Mouse (Mus musculus) neural tube, embryonic 13.5 days (tissue): ENCODE data around the gene Mrpl19. TPM values are rescaled to one million over a fixed set of nuclear protein-coding genes. Genes with fewer than 3 reads are reported as not detected.

Experiments
- ATAC-seq: fragments of 200-750 bp; cut with Nextera tagmentation; 2 replicates; pipeline ENCODE4 v1.8.0; 2017; ENCODE audit warnings: low read depth, mild to moderate bottlenecking, moderate TSS enrichment, moderate library complexity
- H3K27ac ChIP-seq: fragments of 300-500 bp; sonication (generic); replicated peaks from 2 replicates; pipeline ENCODE4 v1.5.1; 2015; ENCODE audit warnings: moderate library complexity, mild to moderate bottlenecking, inconsistent platforms
- H3K27me3 ChIP-seq: fragments of 300-500 bp; sonication (generic); 2 replicates; pipeline ENCODE4 v1.6.1; 2015; ENCODE audit warnings: mild to moderate bottlenecking, inconsistent platforms
- H3K36me3 ChIP-seq: fragments of 300-500 bp; sonication (generic); 2 replicates; pipeline ENCODE4 v1.6.1; 2015; ENCODE audit warnings: mild to moderate bottlenecking, inconsistent platforms
- H3K4me1 ChIP-seq: fragments of 300-500 bp; sonication (generic); replicated peaks from 2 replicates; pipeline ENCODE4 v1.6.1; 2015; ENCODE audit warnings: inconsistent platforms
- H3K4me2 ChIP-seq: fragments of 300-500 bp; sonication (generic); 2 replicates; pipeline ENCODE4 v1.6.1; 2015; ENCODE audit warnings: inconsistent platforms, mild to moderate bottlenecking, moderate library complexity
- H3K4me3 ChIP-seq: fragments of 300-500 bp; sonication (generic); 2 replicates; pipeline ENCODE4 v1.5.1; 2015; ENCODE audit warnings: mild to moderate bottlenecking, inconsistent platforms
- H3K9ac ChIP-seq: fragments of 300-500 bp; sonication (generic); 2 replicates; pipeline ENCODE4 v1.6.1; 2015; ENCODE audit warnings: moderate library complexity, mild to moderate bottlenecking, inconsistent platforms
- H3K9me3 ChIP-seq: fragments of 300-500 bp; sonication (generic); 2 replicates; pipeline ENCODE4 v1.6.1; 2016; ENCODE audit warnings: inconsistent platforms
- WGBS: fragments of 180-500 bp; shearing (Covaris S2); methylation state at CpG from one replicate; pipeline ENCODE4 v1.1.7; 2015; 5-methylcytosine and 5-hydroxymethylcytosine counted together
- polyA plus RNA-seq: library from polyadenylated mRNA; unstranded; fragments of >200 nt; fragmentation: Nextera tagmentation; extraction: Ambion mirVana; gene quantifications from 2 replicates; pipeline ENCODE4 v1.2.1, GENCODE M21; 2015

Gene Mrpl19
- polyA plus RNA-seq, 1 experiment from 2014 or later = 45.8 TPM

DNA sequence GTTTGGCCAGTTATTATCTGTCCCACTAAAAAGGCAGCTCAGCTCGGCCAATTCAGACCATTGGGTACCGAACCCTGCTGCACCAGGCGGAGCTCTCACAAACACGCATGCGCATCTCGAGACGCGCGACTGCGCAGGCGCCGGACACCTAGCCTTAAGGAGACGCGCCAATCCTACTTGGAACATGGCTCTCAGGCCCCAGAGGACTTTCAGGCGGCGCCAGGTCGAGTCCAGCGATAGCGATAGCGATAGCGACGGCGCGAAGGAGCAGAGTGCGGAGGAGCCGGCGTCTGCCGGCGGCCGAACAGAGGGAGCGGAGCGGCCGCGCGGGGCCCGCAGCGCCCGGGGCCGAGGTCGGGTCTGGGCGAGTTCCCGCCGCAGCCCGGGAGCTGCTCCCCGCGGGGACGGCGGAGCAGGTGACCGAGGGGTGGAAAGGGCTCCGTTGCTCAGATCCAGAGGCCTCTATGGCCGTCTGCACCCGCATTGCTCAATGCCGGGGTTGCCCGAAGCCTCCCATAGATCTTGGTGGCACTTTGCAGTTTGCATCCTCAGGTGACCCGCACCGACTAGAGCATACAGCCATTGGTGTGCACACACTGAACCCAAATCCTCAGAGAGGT lies 42.1 kb downstream of the Mrpl19 start, which contains the start of gene Gcfc2:
Gcfc2 (plus strand) TSS at position 147 of the 620 bp plus-strand sequence.
- H3K27me3 ChIP-seq = no peaks in the 10 kb centered on the region
- peak within 1 kb of the TSS; percentile 93 for H3K4me3 ChIP-seq
- H3K4me1 ChIP-seq = peaks cover 13% of the 10 kb centered on the region
- no peaks in the 10 kb centered on the region for H3K9me3 ChIP-seq
- ATAC-seq = peak; percentile 95
- H3K27ac ChIP-seq = peak within 1 kb of the TSS; percentile 64
- H3K9ac ChIP-seq = peak within 1 kb of the TSS; percentile 91
- WGBS = under 1% methylated on average over 56 of the region's 56 CpGs
- H3K36me3 ChIP-seq = peaks cover 20% of the 10 kb centered on the region
- H3K4me2 ChIP-seq = peak within 1 kb of the TSS; percentile 77

DNA sequence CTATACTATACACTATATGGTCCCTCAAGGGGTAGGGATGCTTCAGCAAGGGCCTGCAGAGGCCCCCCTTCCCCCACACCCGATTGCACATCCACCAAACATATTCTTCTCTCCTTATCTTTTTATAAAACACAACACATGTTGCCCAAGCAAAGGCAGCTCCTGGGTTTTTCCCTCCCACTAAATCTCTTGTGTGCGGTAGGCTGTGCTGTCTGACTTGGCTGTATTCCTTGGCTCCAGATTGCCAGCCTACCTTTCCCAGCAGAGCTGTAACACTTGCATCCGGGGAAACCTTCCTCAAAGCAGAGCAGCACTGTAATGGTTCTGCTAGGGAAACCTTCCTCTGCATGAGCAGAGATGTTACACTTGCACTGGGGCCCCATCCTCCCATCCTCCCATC lies 53.6 kb downstream of the Mrpl19 start:
- H3K9ac ChIP-seq = no peak overlapping the region
- ATAC-seq = no peak
- H3K27me3 ChIP-seq = no peaks in the 10 kb centered on the region
- 82% methylated on average over 3 of the region's 3 CpGs for WGBS
- no peak overlapping the region for H3K4me3 ChIP-seq
- no peaks in the 10 kb centered on the region for H3K9me3 ChIP-seq
- H3K4me2 ChIP-seq = no peak overlapping the region
- no peaks in the 10 kb centered on the region for H3K36me3 ChIP-seq
- H3K27ac ChIP-seq = no peak overlapping the region
- no peaks in the 10 kb centered on the region for H3K4me1 ChIP-seq

GRCm38 (mm10) chr6:81911713-81912112 lies 54.0 kb downstream of the Mrpl19 start:
- H3K27me3 ChIP-seq = no peaks in the 10 kb centered on the region
- no peak overlapping the region for H3K4me2 ChIP-seq
- no peak overlapping the region for H3K27ac ChIP-seq
- H3K9ac ChIP-seq = no peak overlapping the region
- no peak overlapping the region for H3K4me3 ChIP-seq
- WGBS = 84% methylated on average over 4 of the region's 4 CpGs
- no peaks in the 10 kb centered on the region for H3K36me3 ChIP-seq
- no peaks in the 10 kb centered on the region for H3K9me3 ChIP-seq
- no peak for ATAC-seq
- H3K4me1 ChIP-seq = no peaks in the 10 kb centered on the region

- ATAC-seq = no peak
- Histone ChIP-seq H3K4me3 (no peak overlapping the region), H3K9ac (no peak overlapping the region), H3K36me3 (no peaks in the 10 kb centered on the region), H3K9me3 (no peaks in the 10 kb centered on the region), H3K4me2 (no peak overlapping the region), H3K27ac (no peak overlapping the region), H3K27me3 (no peaks in the 10 kb centered on the region), H3K4me1 (no peaks in the 10 kb centered on the region)
- 90% methylated on average over 5 of the region's 5 CpGs for WGBS
Observed at GRCm38 (mm10) chr6:81911244-81911643, 54.5 kb downstream of the Mrpl19 start.

DNA sequence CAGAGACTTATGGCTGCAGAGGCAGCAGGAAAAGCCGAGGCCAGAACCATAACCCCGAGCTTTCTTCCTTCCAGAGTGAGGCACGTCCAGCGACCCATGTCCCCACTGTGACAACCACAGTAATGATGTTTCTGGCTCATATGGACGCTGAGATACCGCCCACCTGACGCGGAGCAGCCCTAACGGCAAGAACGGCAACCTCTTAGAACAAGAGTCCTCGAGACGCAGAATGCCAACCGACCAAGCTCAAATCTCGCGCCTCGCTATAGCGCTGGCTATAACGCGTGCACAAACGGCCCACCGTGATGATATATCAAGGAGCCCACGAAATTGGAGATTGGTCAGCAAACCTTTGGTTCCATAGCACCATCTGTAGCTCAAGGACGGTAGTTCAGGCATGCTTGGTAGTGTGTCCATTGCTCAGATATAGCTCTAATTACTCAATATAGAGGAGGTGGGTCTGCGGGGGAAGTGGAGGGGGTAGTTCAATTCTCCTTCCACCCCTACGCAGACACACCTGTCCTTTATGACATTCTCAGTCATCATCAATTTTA lies 55.4 kb downstream of the Mrpl19 start:
- no peaks in the 10 kb centered on the region for H3K4me1 ChIP-seq
- no peak for ATAC-seq
- WGBS = 86% methylated on average over 25 of the region's 25 CpGs

More for the DNA sequence above, 55.4 kb downstream of the Mrpl19 start:
- Histone ChIP-seq H3K4me2 (no peak overlapping the region), H3K27me3 (no peaks in the 10 kb centered on the region), H3K36me3 (no peaks in the 10 kb centered on the region), H3K9ac (no peak overlapping the region), H3K9me3 (no peaks in the 10 kb centered on the region), H3K4me3 (no peak overlapping the region), H3K27ac (no peak overlapping the region)

Other genes starting within 250 kb of the Mrpl19 start
- gene Gcfc2, start 42.3 kb downstream of the Mrpl19 start, polyA plus RNA-seq = 6.3 and 7.4 TPM in 2 replicates
- gene Eva1a, start 75.1 kb upstream of the Mrpl19 start, polyA plus RNA-seq = 1.2 and 2.0 TPM in 2 replicates